ENCODE assay signal across 13 mouse cellular contexts in genomic region chr2:180788843-180789242, GRCm38 (mm10). TPM values are rescaled to one million over a fixed set of nuclear protein-coding genes. Genes with fewer than 3 reads are reported as not detected.
A peak's percentile ranks its signal among the peaks of the same experiment; 100 is the strongest.
DNase-seq lines count a peak whose midpoint lies in the region; ATAC-seq and TF ChIP-seq lines count a peak whose summit lies in the region.
"Had no signal": no experiment of that assay in that cellular context is flagged by ENCODE, and none has a peak within 500 bp of the region (broad histone marks: within the 10 kb centered on the region; RNA-seq: fewer than 3 reads in every experiment).

No protein-coding gene starts in this region.

- ATAC-seq in kidney, embryonic 14.5 days (ENCODE audit: low FRiP score, low TSS enrichment) = no peak
- peak; percentile 71; the same call in 1 of the 2 replicates for ATAC-seq in hindbrain, postnatal 0 days

- no peaks in the 10 kb centered on the region for H3K9me3 ChIP-seq in kidney, embryonic 14.5 days (ENCODE audit: control insufficient read depth, low read length)
- H3K9me3 ChIP-seq in hindbrain, postnatal 0 days (ENCODE audit: low read length) = no peaks in the 10 kb centered on the region
- H3K9me3 ChIP-seq: embryonic facial prominence, embryonic 13.5 days; limb, embryonic 13.5 days had no signal

- intact Hi-C loops in gastrocnemius, adult 2 months (cut with DNase I) = loop anchor here (10.0 kb wide), 3 partner anchors 106 to 286 kb away; partner anchors contain the start of gene Arfgap1

- no peaks in the 10 kb centered on the region for H3K27me3 ChIP-seq in kidney, adult 2 months (replicated peaks; ENCODE audit: control insufficient read depth, insufficient read depth, low read length)
- H3K27me3 ChIP-seq in kidney, embryonic 14.5 days (ENCODE audit: control insufficient read depth, insufficient read depth, low read length) = peaks cover 9% of the 10 kb centered on the region
- H3K27me3 ChIP-seq in cerebellum, adult 2 months (ENCODE audit: control insufficient read depth, insufficient read depth, low read length) = no peaks in the 10 kb centered on the region
- no peaks in the 10 kb centered on the region for H3K27me3 ChIP-seq in hindbrain, postnatal 0 days (ENCODE audit: insufficient read depth, low read length)

- TF ChIP-seq CTCF in kidney, adult 2 months (conservative IDR thresholded peaks at IDR 0.05; ENCODE audit: insufficient read depth, insufficient read length, low read depth, low read length) = no peak
- 0 out of 2 replicates have a peak, but pooled peaks have one; percentile 16 for TF ChIP-seq CTCF in cerebellum, adult 2 months (IDR thresholded peaks at IDR 0.05; ENCODE audit: borderline replicate concordance, insufficient read depth, low read depth, low read length)
- TF ChIP-seq CTCF in hindbrain, postnatal 0 days (IDR thresholded peaks at IDR 0.05; ENCODE audit: low read depth) = no peak
- TF ChIP-seq CTCF in gastrocnemius, adult 2 months (IDR thresholded peaks at IDR 0.05) = no peak

- H3K36me3 ChIP-seq in kidney, adult 2 months (ENCODE audit: control insufficient read depth, insufficient read depth, low read length) = no peaks in the 10 kb centered on the region
- no peaks in the 10 kb centered on the region for H3K36me3 ChIP-seq in kidney, embryonic 14.5 days (ENCODE audit: control insufficient read depth, insufficient read depth, low read length)
- no peaks in the 10 kb centered on the region for H3K36me3 ChIP-seq in hindbrain, postnatal 0 days (ENCODE audit: insufficient read depth, low read length)
- H3K36me3 ChIP-seq: embryonic facial prominence, embryonic 13.5 days; limb, embryonic 13.5 days had no signal

- no peak overlapping the region for H3K4me2 ChIP-seq in kidney, embryonic 14.5 days (replicated peaks; ENCODE audit: low read depth, low read length)
- 0 out of 2 replicates have a peak overlapping the region, but pooled peaks have one; percentile 16 for H3K4me2 ChIP-seq in hindbrain, postnatal 0 days (ENCODE audit: low read depth, low read length)
- H3K4me2 ChIP-seq: embryonic facial prominence, embryonic 13.5 days; limb, embryonic 13.5 days had no signal

- no peak overlapping the region for H3K9ac ChIP-seq in kidney, embryonic 14.5 days (ENCODE audit: low read depth, low read length)
- H3K9ac ChIP-seq in hindbrain, postnatal 0 days (replicated peaks; ENCODE audit: low read length) = no peak overlapping the region
- H3K9ac ChIP-seq: embryonic facial prominence, embryonic 13.5 days; limb, embryonic 13.5 days had no signal

- no peak overlapping the region for H3K4me3 ChIP-seq in kidney, adult 2 months (ENCODE audit: insufficient read depth, low read depth, low read length)
- no peak overlapping the region for H3K4me3 ChIP-seq in kidney, embryonic 14.5 days (ENCODE audit: low read length)
- no peak overlapping the region for H3K4me3 ChIP-seq in cerebellum, adult 2 months (replicated peaks; ENCODE audit: insufficient read depth, low read depth, low read length)
- H3K4me3 ChIP-seq in hindbrain, postnatal 0 days (ENCODE audit: low read length) = no peak overlapping the region
- no peak overlapping the region for H3K4me3 ChIP-seq in gastrocnemius, adult 2 months
- H3K4me3 ChIP-seq: embryonic facial prominence, embryonic 13.5 days; limb, embryonic 13.5 days had no signal

- WGBS in kidney, adult 2 months = 15% methylated on average over 7 of the region's 7 CpGs
- WGBS in kidney, embryonic 14.5 days = 17% methylated on average over 6 of the region's 7 CpGs
- 4% methylated on average over 7 of the region's 7 CpGs for WGBS in cerebellum, adult 2 months
- WGBS in hindbrain, postnatal 0 days = 5% methylated on average over 6 of the region's 7 CpGs

- H3K4me1 ChIP-seq in kidney, adult 2 months (ENCODE audit: control insufficient read depth, insufficient read depth, low read length) = 0 out of 2 replicates have a peak, but pooled peaks cover 3% of the 10 kb centered on the region
- H3K4me1 ChIP-seq in kidney, embryonic 14.5 days (ENCODE audit: control insufficient read depth, insufficient read depth, low read length) = no peaks in the 10 kb centered on the region
- H3K4me1 ChIP-seq in cerebellum, adult 2 months (ENCODE audit: control insufficient read depth, insufficient read depth, low read length) = peaks cover 30% of the 10 kb centered on the region
- peaks cover 8% of the 10 kb centered on the region; the same call in 1 of the 2 replicates for H3K4me1 ChIP-seq in hindbrain, postnatal 0 days (ENCODE audit: insufficient read depth, low read length)
- H3K4me1 ChIP-seq: limb, embryonic 13.5 days had no signal

- H3K27ac ChIP-seq in kidney, adult 2 months (ENCODE audit: insufficient read depth, low read depth, low read length) = no peak overlapping the region
- H3K27ac ChIP-seq in kidney, embryonic 14.5 days (ENCODE audit: low read depth, low read length) = no peak overlapping the region
- peak overlapping the region; percentile 51 for H3K27ac ChIP-seq in cerebellum, adult 2 months (ENCODE audit: insufficient read depth, low read length)
- H3K27ac ChIP-seq in hindbrain, postnatal 0 days = peak overlapping the region; percentile 21
- H3K27ac ChIP-seq in gastrocnemius, adult 2 months = no peak overlapping the region
- H3K27ac ChIP-seq: embryonic facial prominence, embryonic 13.5 days; limb, embryonic 13.5 days had no signal

- no peak for TF ChIP-seq POLR2A in kidney, adult 2 months (IDR thresholded peaks at IDR 0.05; ENCODE audit: low read depth, low read length)
- 0 out of 2 replicates have a peak, but pooled peaks have one; percentile 31 for TF ChIP-seq POLR2A in cerebellum, adult 2 months (IDR thresholded peaks at IDR 0.05; ENCODE audit: borderline replicate concordance, insufficient read depth, low read length)

- DNase-seq in kidney, adult 2 months = peak; percentile 12
- peak; percentile 88 for DNase-seq in brain, adult 2 months (ENCODE audit: low read depth, low spot score)
- peak; percentile 75 to 81 for DNase-seq in cerebellum, adult 2 months
- DNase-seq in hindbrain, postnatal 0 days (ENCODE audit: low spot score) = peak; percentile 64
- no peak for DNase-seq in thymus, postnatal 14 days
- DNase-seq in gastrocnemius, adult 2 months = no peak
- no peak for DNase-seq in gastrocnemius, postnatal 10 days
- DNase-seq: adrenal gland, postnatal 10 days had no signal

RNA-seq across cellular contexts. Expression of gene Bhlhe23, which starts 12.1 kb away (rescaled TPM):
- polyA plus RNA-seq in kidney, adult 2 months (2012; rRNA removed) = not detected in 2 replicates
- 0.10 TPM in 1 of 2 replicates, not detected in the other for polyA plus RNA-seq in kidney, embryonic 14.5 days (2014; fragmentation: Nextera tagmentation; extraction: Ambion mirVana)
- 0.06 TPM in 1 of 2 replicates, not detected in the other for polyA plus RNA-seq in cerebellum, adult 2 months (2012; rRNA removed)
- total RNA-seq in hindbrain, postnatal 0 days (2014; rRNA removed) = 0.72 and 0.73 TPM in 2 replicates
- 0.23 and 0.49 TPM in 2 replicates for polyA plus RNA-seq in hindbrain, postnatal 0 days (2015; fragmentation: Nextera tagmentation; extraction: Ambion mirVana)
- total RNA-seq in gastrocnemius, adult 2 months (2021) = not detected
- not detected for total RNA-seq in gastrocnemius, postnatal 10 days (2021)
- total RNA-seq: adrenal gland, postnatal 10 days; heart, adult 18-20 months; megakaryocyte, adult 5-6 weeks had no signal
- polyA plus RNA-seq: embryonic facial prominence, embryonic 13.5 days had no signal

Comparison
In these comparisons a context has a peak if more than half of its experiments do, and no peak if none do; other contexts are left out.
1. DNase-seq: peak in kidney, adult 2 months (single experiment), brain, adult 2 months (single experiment), cerebellum, adult 2 months (2 of 2) and hindbrain, postnatal 0 days (single experiment); none in thymus, postnatal 14 days (single experiment), gastrocnemius, adult 2 months (single experiment) and gastrocnemius, postnatal 10 days (single experiment).
2. H3K27ac ChIP-seq: peak in cerebellum, adult 2 months (single experiment) and hindbrain, postnatal 0 days (single experiment); none in kidney, adult 2 months (single experiment), kidney, embryonic 14.5 days (single experiment) and gastrocnemius, adult 2 months (single experiment).